Mouse (Mus musculus): ENCODE results near the gene Mmp25. TPM values are rescaled to one million over a fixed set of nuclear protein-coding genes. Genes with fewer than 3 reads are reported as not detected.
"Not testable (repeated sequence)": the region's sequence is repeated elsewhere in the genome, so short reads cannot be mapped to it uniquely, and the experiment has no call there.

The Mmp25 gene
- polyA plus RNA-seq, 1 experiment, result not detected

- Histone ChIP-seq H3K27me3 (ENCODE audit: control insufficient read depth, insufficient read depth, insufficient read length) (no peaks in the 10 kb centered on the region), H3K4me3 (peak within 1 kb of the TSS; percentile 32), H3K4me2 (ENCODE audit: low read depth) (peak within 1 kb of the TSS; percentile 98), H3K79me2 (ENCODE audit: control insufficient read depth, insufficient read depth) (no peaks in the 10 kb centered on the region), H3K36me3 (ENCODE audit: control insufficient read depth, insufficient read depth) (no peaks in the 10 kb centered on the region), H3ac (ENCODE audit: control insufficient read depth, insufficient read length) (no peak within 1 kb of the TSS)
- TF ChIP-seq MYOD1 (IDR thresholded peaks at IDR 0.05; ENCODE audit: control insufficient read depth in 1 of 3, insufficient read length in 2 of 3, low read depth in 2 of 3) (no peak), REST (IDR thresholded peaks at IDR 0.05; ENCODE audit: insufficient read depth, insufficient read length) (no peak), TCF3 (IDR thresholded peaks at IDR 0.05; ENCODE audit: insufficient read length, low read depth) (no peak), TCF12 (IDR thresholded peaks at IDR 0.05; ENCODE audit: insufficient read depth, poor library complexity, severe bottlenecking) (no peak), MYOG (IDR thresholded peaks at IDR 0.05; ENCODE audit: control insufficient read depth in 1 of 3, insufficient read depth in 1 of 3, insufficient read length in 2 of 3, low read depth in 2 of 3) (no peak), E2F4 (IDR thresholded peaks at IDR 0.05; ENCODE audit: insufficient read depth) (no peak), MAX (IDR thresholded peaks at IDR 0.05; ENCODE audit: low read depth) (no peak), CEBPB (IDR thresholded peaks at IDR 0.05; ENCODE audit: insufficient read depth, poor library complexity, severe bottlenecking) (no peak), SRF (IDR thresholded peaks at IDR 0.05; ENCODE audit: control insufficient read depth, insufficient read length, low read depth) (no peak), POLR2A (IDR thresholded peaks at IDR 0.05; ENCODE audit: insufficient read length, low read depth) (no peak), POLR2AphosphoS2 (IDR thresholded peaks at IDR 0.05; ENCODE audit: insufficient read length, low read depth) (no peak), USF1 (IDR thresholded peaks at IDR 0.05; ENCODE audit: low read depth) (no peak)
Measured at GRCm38 (mm10) chr17:23600641-23601622, 44.1 kb downstream of the Mmp25 start, which contains the start of gene Zscan10. Gene Zscan10 (plus strand): TSS chr17:23600856.

GRCm38 (mm10) chr17:23599605-23600063 is 45.4 kb downstream of the Mmp25 start:
- H3K4me2 ChIP-seq (ENCODE audit: low read depth), result peak overlapping the region; percentile 98
- H3ac ChIP-seq (ENCODE audit: control insufficient read depth, insufficient read length), result no peak overlapping the region
- H3K79me2 ChIP-seq (ENCODE audit: control insufficient read depth, insufficient read depth), result no peaks in the 10 kb centered on the region
- H3K4me3 ChIP-seq, result peak overlapping the region; percentile 32
- no peaks in the 10 kb centered on the region for H3K36me3 ChIP-seq (ENCODE audit: control insufficient read depth, insufficient read depth)
- no peak for TF ChIP-seq REST (IDR thresholded peaks at IDR 0.05; ENCODE audit: insufficient read depth, insufficient read length)
- no peak for TF ChIP-seq CEBPB (IDR thresholded peaks at IDR 0.05; ENCODE audit: insufficient read depth, poor library complexity, severe bottlenecking)
- TF ChIP-seq SRF (IDR thresholded peaks at IDR 0.05; ENCODE audit: control insufficient read depth, insufficient read length, low read depth), result no peak
- TF ChIP-seq MYOG (IDR thresholded peaks at IDR 0.05; ENCODE audit: control insufficient read depth in 1 of 3, insufficient read depth in 1 of 3, insufficient read length in 2 of 3, low read depth in 2 of 3), result no peak
- no peak for TF ChIP-seq TCF12 (IDR thresholded peaks at IDR 0.05; ENCODE audit: insufficient read depth, poor library complexity, severe bottlenecking)
- TF ChIP-seq USF1 (IDR thresholded peaks at IDR 0.05; ENCODE audit: low read depth), result no peak
- no peak for TF ChIP-seq E2F4 (IDR thresholded peaks at IDR 0.05; ENCODE audit: insufficient read depth)
- TF ChIP-seq MYOD1 (IDR thresholded peaks at IDR 0.05; ENCODE audit: control insufficient read depth in 1 of 3, insufficient read length in 2 of 3, low read depth in 2 of 3), result no peak
- no peak for TF ChIP-seq POLR2A (IDR thresholded peaks at IDR 0.05; ENCODE audit: insufficient read length, low read depth)
- TF ChIP-seq POLR2AphosphoS2 (IDR thresholded peaks at IDR 0.05; ENCODE audit: insufficient read length, low read depth), result no peak
- no peak for TF ChIP-seq TCF3 (IDR thresholded peaks at IDR 0.05; ENCODE audit: insufficient read length, low read depth)
- TF ChIP-seq MAX (IDR thresholded peaks at IDR 0.05; ENCODE audit: low read depth), result no peak
- no peaks in the 10 kb centered on the region for H3K27me3 ChIP-seq (ENCODE audit: control insufficient read depth, insufficient read depth, insufficient read length)

GRCm38 (mm10) chr17:23598582-23599552 is 46.2 kb downstream of the Mmp25 start, which contains the start of gene Zfp13:
Gene Zfp13 (minus strand): TSS chr17:23599487.
- H3K4me2 ChIP-seq (ENCODE audit: low read depth), result peak within 1 kb of the TSS; percentile 98
- H3ac ChIP-seq (ENCODE audit: control insufficient read depth, insufficient read length), result no peak within 1 kb of the TSS
- TF ChIP-seq POLR2A (IDR thresholded peaks at IDR 0.05; ENCODE audit: insufficient read length, low read depth) (peak; percentile 75), SRF (IDR thresholded peaks at IDR 0.05; ENCODE audit: control insufficient read depth, insufficient read length, low read depth) (no peak), POLR2AphosphoS2 (IDR thresholded peaks at IDR 0.05; ENCODE audit: insufficient read length, low read depth) (peak; percentile 66), MYOD1 (IDR thresholded peaks at IDR 0.05; ENCODE audit: control insufficient read depth in 1 of 3, insufficient read length in 2 of 3, low read depth in 2 of 3) (peak in 1 of 3 experiments; percentile 50), MYOG (IDR thresholded peaks at IDR 0.05; ENCODE audit: control insufficient read depth in 1 of 3, insufficient read depth in 1 of 3, insufficient read length in 2 of 3, low read depth in 2 of 3) (peak in 1 of 3 experiments; percentile 49)
- no peaks in the 10 kb centered on the region for H3K27me3 ChIP-seq (ENCODE audit: control insufficient read depth, insufficient read depth, insufficient read length)
- H3K4me3 ChIP-seq, result peak within 1 kb of the TSS; percentile 32
- no peaks in the 10 kb centered on the region for H3K36me3 ChIP-seq (ENCODE audit: control insufficient read depth, insufficient read depth)
- H3K79me2 ChIP-seq (ENCODE audit: control insufficient read depth, insufficient read depth), result no peaks in the 10 kb centered on the region

- not testable (repeated sequence) for H3ac ChIP-seq (ENCODE audit: control insufficient read depth, insufficient read length); H3K27me3 ChIP-seq (ENCODE audit: control insufficient read depth, insufficient read depth, insufficient read length); H3K79me2 ChIP-seq (ENCODE audit: control insufficient read depth, insufficient read depth); H3K4me3 ChIP-seq; H3K36me3 ChIP-seq (ENCODE audit: control insufficient read depth, insufficient read depth); H3K4me2 ChIP-seq (ENCODE audit: low read depth)
Measured at GRCm38 (mm10) chr17:23595139-23595538, 49.9 kb downstream of the Mmp25 start.

Data from myocyte (in vitro differentiated cells).